Mouse (Mus musculus): ENCODE measurements around the gene Rac3. TPM values are rescaled to one million over a fixed set of nuclear protein-coding genes. Genes with fewer than 3 reads are reported as not detected.
"Not testable (repeated sequence)": the region's sequence is repeated elsewhere in the genome, so short reads cannot be mapped to it uniquely, and the experiment has no call there.

Rac3 gene
- polyA plus RNA-seq, 1 experiment from 2014 or later: 267 TPM

GRCm38 (mm10) chr11:120722761-120723382 is 1.6 kb downstream of the Rac3 start:
- Histone ChIP-seq H3K27ac (replicated peaks) (no peak overlapping the region), H3K9ac (peak overlapping the region; percentile 93), H3K4me2 (peak overlapping the region; percentile 96), H3K27me3 (peaks cover 12% of the 10 kb centered on the region), H3K9me3 (no peaks in the 10 kb centered on the region), H3K4me3 (peak overlapping the region; percentile 66), H3K4me1 (replicated peaks) (peaks cover 33% of the 10 kb centered on the region), H3K36me3 (peaks cover 33% of the 10 kb centered on the region)
- ATAC-seq (ENCODE audit: low read depth): no peak
- 88% methylated on average over 11 of the region's 11 CpGs for WGBS

- Histone ChIP-seq H3K9me3 (no peaks in the 10 kb centered on the region), H3K4me3 (no peak overlapping the region), H3K27me3 (peaks cover 12% of the 10 kb centered on the region), H3K4me2 (no peak overlapping the region), H3K4me1 (replicated peaks) (peaks cover 33% of the 10 kb centered on the region), H3K36me3 (peaks cover 27% of the 10 kb centered on the region), H3K9ac (0 out of 2 replicates have a peak overlapping the region, but pooled peaks have one; percentile 26), H3K27ac (replicated peaks) (no peak overlapping the region)
- WGBS: 87% methylated on average over 7 of the region's 7 CpGs
- ATAC-seq (ENCODE audit: low read depth): no peak
Measured at GRCm38 (mm10) chr11:120723509-120723908, 2.2 kb downstream of the Rac3 start.

GRCm38 (mm10) chr11:120726243-120727168 is 5.2 kb downstream of the Rac3 start:
- Histone ChIP-seq H3K4me2 (peak overlapping the region; percentile 81), H3K27ac (replicated peaks) (no peak overlapping the region), H3K36me3 (peaks cover 11% of the 10 kb centered on the region; the same call in 1 of the 2 replicates), H3K9ac (peak overlapping the region; percentile 77), H3K4me1 (replicated peaks) (peaks cover 28% of the 10 kb centered on the region), H3K4me3 (peak overlapping the region; percentile 55), H3K9me3 (no peaks in the 10 kb centered on the region), H3K27me3 (peaks cover 18% of the 10 kb centered on the region)
- 16% methylated on average over 36 of the region's 36 CpGs for WGBS
- peak; percentile 24; the same call in 1 of the 2 replicates for ATAC-seq (ENCODE audit: low read depth)

- ATAC-seq (ENCODE audit: low read depth): peak; percentile 85
- Histone ChIP-seq H3K4me3 (peak within 1 kb of the TSS; percentile 55), H3K4me1 (replicated peaks) (peaks cover 22% of the 10 kb centered on the region), H3K9ac (peak within 1 kb of the TSS; percentile 77), H3K36me3 (peaks cover 11% of the 10 kb centered on the region; the same call in 1 of the 2 replicates), H3K4me2 (peak within 1 kb of the TSS; percentile 81), H3K27ac (replicated peaks) (no peak within 1 kb of the TSS), H3K9me3 (no peaks in the 10 kb centered on the region), H3K27me3 (peaks cover 17% of the 10 kb centered on the region)
- under 1% methylated on average over 14 of the region's 14 CpGs for WGBS
Measured at GRCm38 (mm10) chr11:120727169-120727527, 5.9 kb downstream of the Rac3 start, which contains the start of gene Dcxr. Dcxr (minus strand) TSS chr11:120727281.

GRCm38 (mm10) chr11:120727564-120727963 is 6.3 kb downstream of the Rac3 start:
- Histone ChIP-seq H3K4me3 (no peak overlapping the region), H3K4me1 (replicated peaks) (peaks cover 18% of the 10 kb centered on the region), H3K27ac (replicated peaks) (no peak overlapping the region), H3K36me3 (peaks cover 11% of the 10 kb centered on the region; the same call in 1 of the 2 replicates), H3K27me3 (peaks cover 13% of the 10 kb centered on the region), H3K4me2 (peak overlapping the region; percentile 81), H3K9me3 (no peaks in the 10 kb centered on the region), H3K9ac (no peak overlapping the region)
- 59% methylated on average over 12 of the region's 12 CpGs for WGBS
- no peak for ATAC-seq (ENCODE audit: low read depth)

GRCm38 (mm10) chr11:120728530-120729240 is 7.4 kb downstream of the Rac3 start:
- no peak overlapping the region for H3K4me2 ChIP-seq
- ATAC-seq (ENCODE audit: low read depth): no peak
- no peak overlapping the region for H3K9ac ChIP-seq
- no peak overlapping the region for H3K4me3 ChIP-seq
- peaks cover 6% of the 10 kb centered on the region; the same call in 1 of the 2 replicates for H3K36me3 ChIP-seq
- H3K9me3 ChIP-seq: no peaks in the 10 kb centered on the region
- peaks cover 14% of the 10 kb centered on the region for H3K4me1 ChIP-seq (replicated peaks)
- H3K27me3 ChIP-seq: peaks cover 10% of the 10 kb centered on the region
- 68% methylated on average over 11 of the region's 11 CpGs for WGBS
- no peak overlapping the region for H3K27ac ChIP-seq (replicated peaks)

- Histone ChIP-seq H3K4me1 (replicated peaks) (peaks cover 14% of the 10 kb centered on the region), H3K4me2 (peak overlapping the region; percentile 35)
- WGBS: 3% methylated on average over 18 of the region's 21 CpGs
- not testable (repeated sequence) for ATAC-seq (ENCODE audit: low read depth); H3K27ac ChIP-seq (replicated peaks); H3K9me3 ChIP-seq; H3K9ac ChIP-seq; H3K27me3 ChIP-seq; H3K4me3 ChIP-seq; H3K36me3 ChIP-seq
Measured at GRCm38 (mm10) chr11:120729432-120730050, 8.3 kb downstream of the Rac3 start.

- Histone ChIP-seq H3K36me3 (no peaks in the 10 kb centered on the region), H3K4me3 (no peak overlapping the region), H3K27me3 (peaks cover 7% of the 10 kb centered on the region), H3K4me2 (no peak overlapping the region), H3K27ac (replicated peaks) (no peak overlapping the region), H3K9ac (no peak overlapping the region), H3K9me3 (no peaks in the 10 kb centered on the region), H3K4me1 (replicated peaks) (peaks cover 14% of the 10 kb centered on the region)
- no peak for ATAC-seq (ENCODE audit: low read depth)
- WGBS: 88% methylated on average over 10 of the region's 10 CpGs
Measured at GRCm38 (mm10) chr11:120730331-120730870, 9.1 kb downstream of the Rac3 start.

GRCm38 (mm10) chr11:120731395-120731794 is 10.1 kb downstream of the Rac3 start:
- Histone ChIP-seq H3K9me3 (no peaks in the 10 kb centered on the region), H3K9ac (no peak overlapping the region), H3K4me1 (replicated peaks) (peaks cover 10% of the 10 kb centered on the region), H3K4me3 (no peak overlapping the region), H3K27ac (replicated peaks) (no peak overlapping the region), H3K27me3 (peaks cover 6% of the 10 kb centered on the region), H3K36me3 (no peaks in the 10 kb centered on the region), H3K4me2 (no peak overlapping the region)
- WGBS: 100% methylated on average over 1 of the region's 1 CpGs
- ATAC-seq (ENCODE audit: low read depth): no peak

GRCm38 (mm10) chr11:120731858-120732680 is 10.8 kb downstream of the Rac3 start, which contains the start of gene Cbr2:
Cbr2 (minus strand) TSS chr11:120732114.
- WGBS: 68% methylated on average over 12 of the region's 12 CpGs
- Histone ChIP-seq H3K9ac (no peak within 1 kb of the TSS), H3K4me1 (replicated peaks) (0 out of 2 replicates have a peak, but pooled peaks cover 4% of the 10 kb centered on the region), H3K27me3 (peaks cover 6% of the 10 kb centered on the region), H3K27ac (replicated peaks) (no peak within 1 kb of the TSS), H3K36me3 (no peaks in the 10 kb centered on the region), H3K4me2 (no peak within 1 kb of the TSS), H3K9me3 (no peaks in the 10 kb centered on the region), H3K4me3 (no peak within 1 kb of the TSS)
- ATAC-seq (ENCODE audit: low read depth): no peak

Data from neural tube, embryonic 13.5 days (tissue).